Mouse (Mus musculus) limb, embryonic 11.5 days (tissue): ENCODE results near the gene Stam2. TPM values are rescaled to one million over a fixed set of nuclear protein-coding genes. Genes with fewer than 3 reads are reported as not detected.

Source experiments
- ATAC-seq: fragments of 200-750 bp; cut with Nextera tagmentation; 2 replicates; pipeline ENCODE4 v1.8.0; 2017; ENCODE audit warnings: low read depth; ENCODE audit not compliant: insufficient number of reproducible peaks, low FRiP score, low TSS enrichment
- DNase-seq: peaks from one replicate; pipeline ENCODE4 v3.0.0-alpha.2; 2015; ENCODE audit warnings: low spot score
- H3K27ac ChIP-seq: fragments of 300-500 bp; sonication (generic); replicated peaks from 2 replicates; pipeline ENCODE4 v1.5.1; 2014; ENCODE audit warnings: low read depth, mild to moderate bottlenecking, low read length
- H3K27me3 ChIP-seq: fragments of 300-500 bp; sonication (generic); 2 replicates; pipeline ENCODE4 v1.6.1; 2014; ENCODE audit warnings: mild to moderate bottlenecking, low read length, mixed read lengths; ENCODE audit not compliant: control insufficient read depth, insufficient read depth
- H3K36me3 ChIP-seq: fragments of 300-500 bp; sonication (generic); 2 replicates; pipeline ENCODE4 v1.6.1; 2014; ENCODE audit warnings: mild to moderate bottlenecking, low read length, moderate library complexity, mixed read lengths; ENCODE audit not compliant: control insufficient read depth, insufficient read depth
- H3K4me1 ChIP-seq: fragments of 300-500 bp; sonication (generic); 2 replicates; pipeline ENCODE4 v1.6.1; 2014; ENCODE audit warnings: low read length, mixed read lengths; ENCODE audit not compliant: control insufficient read depth, insufficient read depth
- H3K4me2 ChIP-seq: fragments of 300-500 bp; sonication (generic); 2 replicates; pipeline ENCODE4 v1.6.1; 2014; ENCODE audit warnings: low read depth, mild to moderate bottlenecking, moderate library complexity; ENCODE audit not compliant: severe bottlenecking
- H3K4me3 ChIP-seq: fragments of 300-500 bp; sonication (generic); 2 replicates; pipeline ENCODE4 v1.5.1; 2014; ENCODE audit warnings: low read depth, low read length
- H3K9ac ChIP-seq: fragments of 300-500 bp; sonication (generic); 2 replicates; pipeline ENCODE4 v1.6.1; 2014; ENCODE audit warnings: mild to moderate bottlenecking, low read length
- H3K9me3 ChIP-seq: fragments of 300-500 bp; sonication (generic); 2 replicates; pipeline ENCODE4 v1.6.1; 2016; ENCODE audit warnings: low read length; ENCODE audit not compliant: control insufficient read depth
- WGBS: fragments of 180-500 bp; shearing (Covaris S2); extraction: QIAGEN DNeasy Blood & Tissue Kit; methylation state at CpG from one replicate; pipeline ENCODE4 v1.1.7; 2014; 5-methylcytosine and 5-hydroxymethylcytosine counted together
- polyA plus RNA-seq: library from polyadenylated mRNA; unstranded; fragments of >200 nt; fragmentation: Nextera tagmentation; extraction: Ambion mirVana; gene quantifications from 2 replicates; pipeline ENCODE4 v1.2.1, GENCODE M21; 2014

Stam2 gene
- polyA plus RNA-seq = 28.7 and 31.9 TPM in 2 replicates

- Histone ChIP-seq H3K9me3 (no peaks in the 10 kb centered on the region), H3K9ac (peak within 1 kb of the TSS; percentile 93), H3K4me1 (0 out of 2 replicates have a peak, but pooled peaks cover 3% of the 10 kb centered on the region), H3K4me2 (peak within 1 kb of the TSS; percentile 54), H3K4me3 (peak within 1 kb of the TSS; percentile 88), H3K36me3 (no peaks in the 10 kb centered on the region), H3K27ac (peak within 1 kb of the TSS; percentile 84), H3K27me3 (no peaks in the 10 kb centered on the region)
- ATAC-seq (peak; percentile 90), DNase-seq (peak; percentile 95)
- WGBS = 7% methylated on average over 54 of the region's 54 CpGs
Observed at GRCm38 (mm10) chr2:52742256-52743158, at the start of gene Stam2. TSS of gene Stam2 (minus strand) at chr2:52742281.

GRCm38 (mm10) chr2:52785106-52785721 lies 43.1 kb upstream of the Stam2 start:
- ATAC-seq = no peak
- no peak overlapping the region for H3K27ac ChIP-seq
- no peak for DNase-seq
- H3K27me3 ChIP-seq = no peaks in the 10 kb centered on the region
- WGBS = 65% methylated on average over 3 of the region's 3 CpGs
- no peaks in the 10 kb centered on the region for H3K9me3 ChIP-seq
- no peak overlapping the region for H3K9ac ChIP-seq
- no peak overlapping the region for H3K4me3 ChIP-seq
- no peaks in the 10 kb centered on the region for H3K36me3 ChIP-seq
- H3K4me1 ChIP-seq = no peaks in the 10 kb centered on the region
- H3K4me2 ChIP-seq = no peak overlapping the region

- no peak overlapping the region for H3K9ac ChIP-seq
- no peak for DNase-seq
- no peak overlapping the region for H3K4me2 ChIP-seq
- H3K4me3 ChIP-seq = no peak overlapping the region
- no peaks in the 10 kb centered on the region for H3K36me3 ChIP-seq
- ATAC-seq = no peak
- H3K27ac ChIP-seq = no peak overlapping the region
- H3K4me1 ChIP-seq = no peaks in the 10 kb centered on the region
- H3K9me3 ChIP-seq = no peaks in the 10 kb centered on the region
- WGBS = 85% methylated on average over 10 of the region's 10 CpGs
- H3K27me3 ChIP-seq = no peaks in the 10 kb centered on the region
Observed at GRCm38 (mm10) chr2:52779987-52780386, 37.9 kb upstream of the Stam2 start.

- H3K9ac ChIP-seq = no peak overlapping the region
- WGBS = 90% methylated on average over 9 of the region's 9 CpGs
- H3K36me3 ChIP-seq = no peaks in the 10 kb centered on the region
- DNase-seq = no peak
- H3K4me1 ChIP-seq = no peaks in the 10 kb centered on the region
- no peaks in the 10 kb centered on the region for H3K9me3 ChIP-seq
- H3K27me3 ChIP-seq = no peaks in the 10 kb centered on the region
- ATAC-seq = no peak
- no peak overlapping the region for H3K4me2 ChIP-seq
- no peak overlapping the region for H3K4me3 ChIP-seq
- no peak overlapping the region for H3K27ac ChIP-seq
Observed at GRCm38 (mm10) chr2:52779381-52779780, 37.3 kb upstream of the Stam2 start.

- ATAC-seq (no peak), DNase-seq (no peak)
- Histone ChIP-seq H3K36me3 (no peaks in the 10 kb centered on the region), H3K9me3 (no peaks in the 10 kb centered on the region), H3K27me3 (no peaks in the 10 kb centered on the region), H3K27ac (no peak overlapping the region), H3K9ac (no peak overlapping the region), H3K4me3 (no peak overlapping the region), H3K4me1 (no peaks in the 10 kb centered on the region), H3K4me2 (no peak overlapping the region)
- 86% methylated on average over 2 of the region's 2 CpGs for WGBS
Observed at GRCm38 (mm10) chr2:52777839-52778238, 35.8 kb upstream of the Stam2 start.

- no peaks in the 10 kb centered on the region for H3K4me1 ChIP-seq
- DNase-seq (no peak), ATAC-seq (no peak)
- H3K36me3 ChIP-seq = no peaks in the 10 kb centered on the region
- H3K4me2 ChIP-seq = no peak overlapping the region
- 80% methylated on average over 1 of the region's 1 CpGs for WGBS
- H3K27ac ChIP-seq = no peak overlapping the region
- no peaks in the 10 kb centered on the region for H3K27me3 ChIP-seq
- no peaks in the 10 kb centered on the region for H3K9me3 ChIP-seq
- H3K9ac ChIP-seq = no peak overlapping the region
- H3K4me3 ChIP-seq = no peak overlapping the region
Observed at GRCm38 (mm10) chr2:52774373-52774772, 32.3 kb upstream of the Stam2 start.

- no peak overlapping the region for H3K9ac ChIP-seq
- ATAC-seq (no peak), DNase-seq (no peak)
- no peak overlapping the region for H3K4me2 ChIP-seq
- H3K9me3 ChIP-seq = no peaks in the 10 kb centered on the region
- H3K27me3 ChIP-seq = no peaks in the 10 kb centered on the region
- no peaks in the 10 kb centered on the region for H3K4me1 ChIP-seq
- no peaks in the 10 kb centered on the region for H3K36me3 ChIP-seq
- no peak overlapping the region for H3K27ac ChIP-seq
- 66% methylated on average over 5 of the region's 5 CpGs for WGBS
- H3K4me3 ChIP-seq = no peak overlapping the region
Observed at GRCm38 (mm10) chr2:52772774-52773393, 30.8 kb upstream of the Stam2 start.

GRCm38 (mm10) chr2:52765130-52765529 lies 23.0 kb upstream of the Stam2 start:
- Histone ChIP-seq H3K4me2 (no peak overlapping the region), H3K9me3 (no peaks in the 10 kb centered on the region), H3K4me1 (no peaks in the 10 kb centered on the region), H3K27me3 (no peaks in the 10 kb centered on the region), H3K4me3 (no peak overlapping the region), H3K9ac (no peak overlapping the region), H3K36me3 (no peaks in the 10 kb centered on the region), H3K27ac (no peak overlapping the region)
- ATAC-seq (no peak), DNase-seq (no peak)
- 91% methylated on average over 6 of the region's 6 CpGs for WGBS
